Mouse (Mus musculus) left cerebral cortex, postnatal 25 days (tissue): ENCODE data around the gene Txnip. TPM values are rescaled to one million over a fixed set of nuclear protein-coding genes. Genes with fewer than 3 reads are reported as not detected.

Experiments
- DNase-seq, 2 experiments: peaks; one replicate each; pipeline ENCODE4 v3.0.0; 2022; ENCODE audit warnings: low spot score in 2 of 2, mixed read lengths in 1 of 2
- intact Hi-C: fragments of 180-260 bp; cut with DNase I; formaldehyde crosslinking; loops from one replicate; pipeline ENCODE4 v1.15.1; 2025
- total RNA-seq, 2 experiments: library from RNA; stranded (reverse); gene quantifications; 2 replicates each; pipeline ENCODE4 v1.2.3; 2021

The Txnip gene
- total RNA-seq, 2 experiments from 2014 or later = 18.3 to 18.5 TPM

GRCm38 (mm10) chr3:96579885-96580454, 22.2 kb downstream of the Txnip start:
- peak; percentile 89 to 96 for DNase-seq
- intact Hi-C loops = loop anchor here (1.0 to 5.0 kb wide), 6 partner anchors 17 to 83 kb away; partner anchors contain the start of genes Ankrd34a, Gm42957 and Pex11b

GRCm38 (mm10) chr3:96581141-96581540, 23.4 kb downstream of the Txnip start:
- no peak for DNase-seq
- intact Hi-C loops = loop anchor here (2.0 to 5.0 kb wide), 3 partner anchors 16 to 79 kb away; partner anchors contain the start of genes Ankrd34a, Gm42957 and Pex11b

- intact Hi-C loops = loop anchor here (2.0 to 5.0 kb wide), 3 partner anchors 15 to 80 kb away; partner anchors contain the start of genes Ankrd34a, Gm42957 and Pex11b
- DNase-seq = no peak
These were observed 24.2 kb downstream of the Txnip start for GRCm38 (mm10) chr3:96581771-96582515.

GRCm38 (mm10) chr3:96583386-96583785, 25.6 kb downstream of the Txnip start:
- intact Hi-C loops = loop anchor here (5.0 kb wide), 2 partner anchors 54 to 81 kb away; partner anchors contain the start of genes Gm42957 and Pex11b
- no peak for DNase-seq

- no peak for DNase-seq
- intact Hi-C loops = no loop called here
These were observed 32.9 kb downstream of the Txnip start for GRCm38 (mm10) chr3:96590657-96591056.

GRCm38 (mm10) chr3:96593374-96593773, 35.6 kb downstream of the Txnip start:
- intact Hi-C loops = no loop called here
- no peak for DNase-seq

- peak; percentile 93 to 96 for DNase-seq
- intact Hi-C loops = no loop called here
These were observed 36.2 kb downstream of the Txnip start, which contains the start of gene Polr3gl for GRCm38 (mm10) chr3:96593790-96594560. TSS of gene Polr3gl (minus strand) at chr3:96594181.

- intact Hi-C loops = no loop called here
- no peak for DNase-seq
These were observed 37.1 kb downstream of the Txnip start for GRCm38 (mm10) chr3:96594851-96595250.

GRCm38 (mm10) chr3:96595661-96596060, 37.9 kb downstream of the Txnip start:
- intact Hi-C loops = loop anchor here (2.0 kb wide), 1 partner anchor 15 kb away; no protein-coding TSS in a partner anchor
- DNase-seq = peak in 1 of 2 experiments; percentile 85

GRCm38 (mm10) chr3:96596228-96596707, 38.5 kb downstream of the Txnip start, which contains the start of gene Ankrd34a:
TSS of gene Ankrd34a (plus strand) at chr3:96596636.
- intact Hi-C loops = loop anchor here (2.0 kb wide), 1 partner anchor 15 kb away; no protein-coding TSS in a partner anchor
- peak; percentile 83 to 92 for DNase-seq

- DNase-seq = peak; percentile 24 to 60
- intact Hi-C loops = loop anchor here (2.0 kb wide), 1 partner anchor 16 kb away; no protein-coding TSS in a partner anchor
These were observed 39.1 kb downstream of the Txnip start for GRCm38 (mm10) chr3:96596855-96597254.

- intact Hi-C loops = loop anchor here (2.0 kb wide), 1 partner anchor 17 kb away; no protein-coding TSS in a partner anchor
- peak in 1 of 2 experiments; percentile 55 for DNase-seq
These were observed 39.7 kb downstream of the Txnip start for GRCm38 (mm10) chr3:96597435-96597891.

GRCm38 (mm10) chr3:96598156-96599068, 40.7 kb downstream of the Txnip start:
- peak; percentile 65 to 69 for DNase-seq
- intact Hi-C loops = no loop called here

- DNase-seq = no peak
- intact Hi-C loops = no loop called here
These were observed 41.3 kb downstream of the Txnip start for GRCm38 (mm10) chr3:96599069-96599393.

- intact Hi-C loops = no loop called here
- DNase-seq = no peak
These were observed 41.7 kb downstream of the Txnip start for GRCm38 (mm10) chr3:96599411-96599810.

GRCm38 (mm10) chr3:96600639-96601250, 43.0 kb downstream of the Txnip start, which contains the start of gene Lix1l:
TSS of gene Lix1l (plus strand) at chr3:96601149.
- DNase-seq = peak; percentile 91 to 98
- intact Hi-C loops = loop anchor here (5.0 kb wide), 1 partner anchor 37 kb away; the partner anchor contains the start of genes Gm42957 and Pex11b

GRCm38 (mm10) chr3:96601251-96601787, 43.6 kb downstream of the Txnip start:
- peak in 1 of 2 experiments; percentile 71 for DNase-seq
- intact Hi-C loops = loop anchor here (5.0 kb wide), 1 partner anchor 36 kb away; the partner anchor contains the start of genes Gm42957 and Pex11b
